Comparison of ENCODE assay signal across 8 mouse cellular contexts in the genomic region with DNA sequence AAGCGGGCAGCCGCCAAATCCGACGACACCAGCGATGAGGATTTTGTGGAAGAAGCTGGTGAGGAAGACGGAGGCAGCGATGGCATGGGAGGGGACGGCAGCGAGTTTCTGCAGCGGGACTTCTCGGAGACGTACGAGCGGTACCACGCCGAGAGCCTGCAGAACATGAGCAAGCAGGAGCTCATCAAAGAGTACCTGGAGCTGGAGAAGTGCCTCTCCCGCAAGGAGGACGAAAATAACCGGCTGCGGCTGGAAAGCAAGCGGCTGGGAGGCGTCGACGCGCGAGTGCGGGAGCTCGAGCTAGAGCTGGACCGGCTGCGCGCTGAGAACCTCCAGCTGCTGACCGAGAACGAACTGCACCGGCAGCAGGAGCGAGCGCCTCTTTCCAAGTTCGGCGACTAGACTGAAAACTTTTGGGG. TPM values are rescaled to one million over a fixed set of nuclear protein-coding genes. Genes with fewer than 3 reads are reported as not detected.
DNase-seq lines count a peak whose midpoint lies in the region; ATAC-seq lines count a peak whose summit lies in the region.

No protein-coding gene starts in this region.

- no peaks in the 10 kb centered on the region for H3K9me3 ChIP-seq in liver, embryonic 11.5 days (ENCODE audit: control insufficient read depth, low read length)
- H3K9me3 ChIP-seq in neural tube, embryonic 13.5 days, result no peaks in the 10 kb centered on the region

- 0% methylated on average over 38 of the region's 38 CpGs for WGBS in liver, embryonic 11.5 days
- under 1% methylated on average over 38 of the region's 38 CpGs for WGBS in neural tube, embryonic 13.5 days

- H3K4me2 ChIP-seq in liver, embryonic 11.5 days, result peak overlapping the region; percentile 99
- peak overlapping the region; percentile 94 for H3K4me2 ChIP-seq in neural tube, embryonic 13.5 days

- peak overlapping the region; percentile 80 for H3K9ac ChIP-seq in liver, embryonic 11.5 days (ENCODE audit: low read depth, low read length)
- peak overlapping the region; percentile 81 for H3K9ac ChIP-seq in neural tube, embryonic 13.5 days

- peak; percentile 59 for DNase-seq in cerebellum, adult 8-10 months
- DNase-seq in urinary bladder, adult 2 months (ENCODE audit: low spot score), result peak; percentile 58
- no peak for DNase-seq in urinary bladder, adult 18-20 months (ENCODE audit: low spot score in 2 of 2)
- DNase-seq in heart, postnatal 14 days, result peak; percentile 62 to 65
- DNase-seq in liver, embryonic 11.5 days (ENCODE audit: low spot score), result peak; percentile 70
- no peak for DNase-seq in layer of hippocampus, adult 9-10 months (ENCODE audit: low spot score)

- H3K36me3 ChIP-seq in liver, embryonic 11.5 days (ENCODE audit: control insufficient read depth, insufficient read depth, low read length), result no peaks in the 10 kb centered on the region
- H3K36me3 ChIP-seq in neural tube, embryonic 13.5 days, result no peaks in the 10 kb centered on the region

- peaks cover 18% of the 10 kb centered on the region for H3K4me1 ChIP-seq in liver, embryonic 11.5 days (replicated peaks; ENCODE audit: control insufficient read depth, insufficient read depth, low read length)
- peaks cover 41% of the 10 kb centered on the region for H3K4me1 ChIP-seq in neural tube, embryonic 13.5 days (replicated peaks)

- H3K27me3 ChIP-seq in liver, embryonic 11.5 days (replicated peaks; ENCODE audit: control insufficient read depth, insufficient read depth, low read length), result no peaks in the 10 kb centered on the region
- peaks cover 15% of the 10 kb centered on the region for H3K27me3 ChIP-seq in neural tube, embryonic 13.5 days

- intact Hi-C loops in heart, postnatal 14 days (cut with DNase I), result loop anchor here (1.0 kb wide), 2 partner anchors 15 to 42 kb away; partner anchors contain the start of gene Hexim2

- ATAC-seq in cerebellum, adult (ENCODE audit: insufficient number of reproducible peaks, low FRiP score, low TSS enrichment), result no peak
- no peak for ATAC-seq in liver, embryonic 11.5 days (replicated peaks; ENCODE audit: low FRiP score)
- no peak for ATAC-seq in neural tube, embryonic 13.5 days (ENCODE audit: low read depth)

- H3K4me3 ChIP-seq in liver, embryonic 11.5 days (ENCODE audit: low read depth, low read length), result peak overlapping the region; percentile 75
- peak overlapping the region; percentile 60 for H3K4me3 ChIP-seq in neural tube, embryonic 13.5 days

- peak overlapping the region; percentile 86; the same call in 1 of the 2 replicates for H3K27ac ChIP-seq in liver, embryonic 11.5 days (ENCODE audit: low read depth, low read length)
- peak overlapping the region; percentile 93; the same call in 1 of the 2 replicates for H3K27ac ChIP-seq in neural tube, embryonic 13.5 days (replicated peaks)

RNA-seq across cellular contexts. Expression of gene Hexim1, which starts 1.6 kb away (rescaled TPM):
- polyA plus RNA-seq in urinary bladder, adult 2 months (2012; rRNA removed), result 28.4 and 29.3 TPM in 2 replicates
- total RNA-seq in heart, postnatal 14 days (2021), result 10 to 100 TPM; 18.5 to 20.4 TPM
- 4.6 and 6.1 TPM in 2 replicates for polyA plus RNA-seq in liver, embryonic 11.5 days (2014; fragmentation: Nextera tagmentation; extraction: Ambion mirVana)
- 3.6 and 3.9 TPM in 2 replicates for polyA plus RNA-seq in neural tube, embryonic 13.5 days (2015; fragmentation: Nextera tagmentation; extraction: Ambion mirVana)

RNA-seq across cellular contexts. Expression of gene Hexim2, which starts 14.6 kb away (rescaled TPM):
- 4.1 and 4.5 TPM in 2 replicates for polyA plus RNA-seq in urinary bladder, adult 2 months (2012; rRNA removed)
- total RNA-seq in heart, postnatal 14 days (2021), result 1 to 10 TPM; 1.8 to 3.3 TPM
- 11.9 and 13.8 TPM in 2 replicates for polyA plus RNA-seq in liver, embryonic 11.5 days (2014; fragmentation: Nextera tagmentation; extraction: Ambion mirVana)
- polyA plus RNA-seq in neural tube, embryonic 13.5 days (2015; fragmentation: Nextera tagmentation; extraction: Ambion mirVana), result 17.3 and 17.6 TPM in 2 replicates

RNA-seq across cellular contexts. Expression of gene Acbd4, which starts 16.1 kb away (rescaled TPM):
- 59.4 and 76.0 TPM in 2 replicates for polyA plus RNA-seq in urinary bladder, adult 2 months (2012; rRNA removed)
- 10 to 100 TPM; 30.5 to 34.5 TPM for total RNA-seq in heart, postnatal 14 days (2021)
- 24.5 and 30.7 TPM in 2 replicates for polyA plus RNA-seq in liver, embryonic 11.5 days (2014; fragmentation: Nextera tagmentation; extraction: Ambion mirVana)
- polyA plus RNA-seq in neural tube, embryonic 13.5 days (2015; fragmentation: Nextera tagmentation; extraction: Ambion mirVana), result 8.5 and 9.9 TPM in 2 replicates

RNA-seq across cellular contexts. Expression of gene Plcd3, which starts 16.1 kb away (rescaled TPM):
- polyA plus RNA-seq in urinary bladder, adult 2 months (2012; rRNA removed), result 30.9 and 36.8 TPM in 2 replicates
- total RNA-seq in heart, postnatal 14 days (2021), result 10 to 100 TPM; 19.4 to 20.9 TPM
- polyA plus RNA-seq in liver, embryonic 11.5 days (2014; fragmentation: Nextera tagmentation; extraction: Ambion mirVana), result 1.1 and 1.3 TPM in 2 replicates
- polyA plus RNA-seq in neural tube, embryonic 13.5 days (2015; fragmentation: Nextera tagmentation; extraction: Ambion mirVana), result 0.98 and 1.6 TPM in 2 replicates

RNA-seq across cellular contexts. Expression of gene Fmnl1, which starts 53.3 kb away (rescaled TPM):
- 6.4 and 6.6 TPM in 2 replicates for polyA plus RNA-seq in urinary bladder, adult 2 months (2012; rRNA removed)
- 10 to 100 TPM; 16.8 to 21.6 TPM for total RNA-seq in heart, postnatal 14 days (2021)
- polyA plus RNA-seq in liver, embryonic 11.5 days (2014; fragmentation: Nextera tagmentation; extraction: Ambion mirVana), result 6.3 and 6.9 TPM in 2 replicates
- polyA plus RNA-seq in neural tube, embryonic 13.5 days (2015; fragmentation: Nextera tagmentation; extraction: Ambion mirVana), result 3.0 and 4.2 TPM in 2 replicates

Comparison
In these comparisons a context has a peak if more than half of its experiments do, and no peak if none do; other contexts are left out.
1. DNase-seq: peak in cerebellum, adult 8-10 months (single experiment), urinary bladder, adult 2 months (single experiment), heart, postnatal 14 days (2 of 2) and liver, embryonic 11.5 days (single experiment); none in urinary bladder, adult 18-20 months (0 of 2) and layer of hippocampus, adult 9-10 months (single experiment).